Mouse (Mus musculus) erythroblast, embryonic 14.5 days (primary cell): ENCODE data around the gene Hist2h3c2.

Experiments used
- GATA1 ChIP-seq: IDR thresholded peaks from 2 replicates; pipeline ENCODE4 v1.6.1; 2012; ENCODE audit warnings: low read length, inconsistent platforms, mixed read lengths
- TAL1 ChIP-seq: IDR thresholded peaks from 3 replicates; pipeline ENCODE4 v1.6.1; 2012; ENCODE audit warnings: low read length, inconsistent platforms, mixed read lengths

- TF ChIP-seq GATA1 (no peak), TAL1 (no peak)
Measured at GRCm38 (mm10) chr3:96219191-96219641, 19.7 kb downstream of the Hist2h3c2 start.
